Mouse (Mus musculus) large intestine, adult 2 months (tissue): ENCODE results near the gene Slc7a7. TPM values are rescaled to one million over a fixed set of nuclear protein-coding genes. Genes with fewer than 3 reads are reported as not detected.

ENCODE experiments used
- DNase-seq: peaks from one replicate; pipeline ENCODE4 v3.0.0-alpha.2; 2012; ENCODE audit warnings: low read depth, low spot score
- WGBS: fragments of 180-500 bp; shearing (Covaris S2); methylation state at CpG from one replicate; pipeline ENCODE4 v1.1.7; 2018; 5-methylcytosine and 5-hydroxymethylcytosine counted together
- polyA plus RNA-seq: library from polyadenylated mRNA; depleted of rRNA; stranded (reverse); fragments of >200 nt; gene quantifications from 2 replicates; pipeline ENCODE4 v1.2.3, GENCODE M21; 2012; rRNA removed

Gene Slc7a7
- polyA plus RNA-seq = 211 and 290 TPM in 2 replicates

GRCm38 (mm10) chr14:54417623-54418081 lies at the start of gene Slc7a7:
Slc7a7 (minus strand) TSS chr14:54417780.
- 62% methylated on average over 19 of the region's 19 CpGs for WGBS
- no peak for DNase-seq

GRCm38 (mm10) chr14:54464293-54465005 lies 46.9 kb upstream of the Slc7a7 start:
- WGBS = 1% methylated on average over 57 of the region's 57 CpGs
- peak; percentile 63 for DNase-seq

- under 1% methylated on average over 35 of the region's 35 CpGs for WGBS
- DNase-seq = peak; percentile 57
These were observed 46.3 kb upstream of the Slc7a7 start, which contains the start of gene Lrp10 for GRCm38 (mm10) chr14:54463959-54464292. Lrp10 (plus strand) TSS chr14:54464137.

GRCm38 (mm10) chr14:54463108-54463958 lies 45.8 kb upstream of the Slc7a7 start:
- WGBS = 8% methylated on average over 12 of the region's 12 CpGs
- DNase-seq = no peak

- 30% methylated on average over 4 of the region's 4 CpGs for whole genome bisulfite sequencing
- DNase-seq = no peak
These were observed 44.6 kb upstream of the Slc7a7 start for GRCm38 (mm10) chr14:54462146-54462545.

GRCm38 (mm10) chr14:54457907-54458569 lies 40.5 kb upstream of the Slc7a7 start:
- WGBS = 76% methylated on average over 14 of the region's 14 CpGs
- DNase-seq = no peak

- 26% methylated on average over 11 of the region's 11 CpGs for WGBS
- no peak for DNase-seq
These were observed 37.3 kb upstream of the Slc7a7 start for GRCm38 (mm10) chr14:54454669-54455528.

- WGBS = 38% methylated on average over 9 of the region's 9 CpGs
- DNase-seq = no peak
These were observed 36.0 kb upstream of the Slc7a7 start for GRCm38 (mm10) chr14:54453566-54453965.

- 53% methylated on average over 3 of the region's 3 CpGs for WGBS
- no peak for DNase-seq
These were observed 27.9 kb upstream of the Slc7a7 start for GRCm38 (mm10) chr14:54445476-54445875.

- WGBS = 60% methylated on average over 15 of the region's 15 CpGs
These were observed 26.4 kb upstream of the Slc7a7 start for GRCm38 (mm10) chr14:54443712-54444618.

GRCm38 (mm10) chr14:54443196-54443595 lies 25.6 kb upstream of the Slc7a7 start:
- DNase-seq = no peak
- WGBS = 33% methylated on average over 3 of the region's 3 CpGs

More at GRCm38 (mm10) chr14:54443712-54444618, 26.4 kb upstream of the Slc7a7 start:
- no peak for DNase-seq

GRCm38 (mm10) chr14:54442548-54442947 lies 25.0 kb upstream of the Slc7a7 start:
- no peak for DNase-seq
- WGBS = 81% methylated on average over 3 of the region's 3 CpGs

GRCm38 (mm10) chr14:54441365-54441764 lies 23.8 kb upstream of the Slc7a7 start:
- DNase-seq = no peak
- WGBS = 71% methylated on average over 4 of the region's 4 CpGs

- 90% methylated on average over 14 of the region's 14 CpGs for WGBS
- no peak for DNase-seq
These were observed 23.0 kb upstream of the Slc7a7 start for GRCm38 (mm10) chr14:54440538-54440937.

GRCm38 (mm10) chr14:54439610-54440009 lies 22.0 kb upstream of the Slc7a7 start:
- DNase-seq = no peak
- 74% methylated on average over 7 of the region's 7 CpGs for WGBS

GRCm38 (mm10) chr14:54439155-54439554 lies 21.6 kb upstream of the Slc7a7 start:
- no peak for DNase-seq
- 91% methylated on average over 12 of the region's 12 CpGs for WGBS

GRCm38 (mm10) chr14:54435194-54435918 lies 17.8 kb upstream of the Slc7a7 start:
- WGBS = 72% methylated on average over 11 of the region's 11 CpGs
- no peak for DNase-seq
